Mouse (Mus musculus) limb, embryonic 13.5 days (tissue): ENCODE measurements at regions not wholly inside any gene's neighbourhood (a gene's known extent, or its start where the extent isn't known, plus 50 kb on each side); places are given as distances from the start of the nearest gene placed in this dataset.
"Not testable (repeated sequence)": the region's sequence is repeated elsewhere in the genome, so short reads cannot be mapped to it uniquely, and the experiment has no call there.

Experiments used
- ATAC-seq: fragments of 200-750 bp; cut with Nextera tagmentation; 2 replicates; pipeline ENCODE4 v1.8.0; 2017; ENCODE audit warnings: low read depth, moderate number of reproducible peaks, moderate TSS enrichment; ENCODE audit not compliant: low FRiP score
- H3K27ac ChIP-seq: fragments of 300-500 bp; sonication (generic); 2 replicates; pipeline ENCODE4 v1.5.1; 2015; ENCODE audit warnings: inconsistent platforms, mild to moderate bottlenecking, moderate library complexity
- H3K27me3 ChIP-seq: fragments of 300-500 bp; sonication (generic); 2 replicates; pipeline ENCODE4 v1.6.1; 2015; ENCODE audit warnings: mild to moderate bottlenecking, inconsistent platforms
- H3K36me3 ChIP-seq: fragments of 300-500 bp; sonication (generic); 2 replicates; pipeline ENCODE4 v1.6.1; 2015; ENCODE audit warnings: inconsistent platforms, mild to moderate bottlenecking, moderate library complexity
- H3K4me1 ChIP-seq: fragments of 300-500 bp; sonication (generic); 2 replicates; pipeline ENCODE4 v1.6.1; 2015; ENCODE audit warnings: inconsistent platforms
- H3K4me2 ChIP-seq: fragments of 300-500 bp; sonication (generic); replicated peaks from 2 replicates; pipeline ENCODE4 v1.6.1; 2015; ENCODE audit warnings: inconsistent platforms, mild to moderate bottlenecking, moderate library complexity
- H3K4me3 ChIP-seq: fragments of 300-500 bp; sonication (generic); 2 replicates; pipeline ENCODE4 v1.5.1; 2015; ENCODE audit warnings: moderate library complexity, mild to moderate bottlenecking, inconsistent platforms
- H3K9ac ChIP-seq: fragments of 300-500 bp; sonication (generic); 2 replicates; pipeline ENCODE4 v1.6.1; 2015; ENCODE audit warnings: mild to moderate bottlenecking, inconsistent platforms
- H3K9me3 ChIP-seq: fragments of 300-500 bp; sonication (generic); 2 replicates; pipeline ENCODE4 v1.6.1; 2016; ENCODE audit warnings: inconsistent platforms
- WGBS: fragments of 180-500 bp; shearing (Covaris S2); methylation state at CpG from one replicate; pipeline ENCODE4 v1.1.7; 2015; 5-methylcytosine and 5-hydroxymethylcytosine counted together

GRCm38 (mm10) chr5:117040878-117041277, 75.0 kb downstream of the Suds3 start:
- H3K9me3 ChIP-seq, result no peaks in the 10 kb centered on the region
- ATAC-seq, result no peak

DNA sequence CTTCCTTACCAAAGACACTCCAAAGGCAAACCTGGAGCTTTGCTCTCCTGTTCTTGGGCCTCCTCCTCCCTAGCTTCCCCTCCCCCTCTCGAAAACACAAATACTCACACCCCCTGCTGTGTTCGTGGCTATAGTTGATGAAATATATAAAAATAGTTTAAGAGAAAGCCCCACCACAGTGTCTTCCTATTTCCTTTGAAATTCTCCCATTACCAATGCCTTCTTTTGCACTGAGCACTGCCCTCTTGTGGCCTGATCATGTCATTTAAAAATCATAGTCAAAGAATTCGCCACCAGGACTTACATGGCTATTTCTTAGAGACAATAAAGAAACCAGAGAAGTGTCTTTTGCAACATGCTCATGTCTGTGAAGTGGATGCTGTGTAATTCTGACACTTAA, 78.7 kb downstream of the Suds3 start:
- H3K27me3 ChIP-seq, result no peaks in the 10 kb centered on the region
- H3K4me1 ChIP-seq, result no peaks in the 10 kb centered on the region
- no peak overlapping the region for H3K4me3 ChIP-seq
- no peak overlapping the region for H3K27ac ChIP-seq
- no peaks in the 10 kb centered on the region for H3K36me3 ChIP-seq
- 23% methylated on average over 3 of the region's 3 CpGs for WGBS
- ATAC-seq, result no peak
- H3K4me2 ChIP-seq, result no peak overlapping the region
- no peaks in the 10 kb centered on the region for H3K9me3 ChIP-seq
- no peak overlapping the region for H3K9ac ChIP-seq

More at GRCm38 (mm10) chr5:117040878-117041277, 75.0 kb downstream of the Suds3 start:
- Histone ChIP-seq H3K27ac (no peak overlapping the region), H3K4me2 (no peak overlapping the region), H3K4me3 (no peak overlapping the region), H3K9ac (no peak overlapping the region), H3K4me1 (no peaks in the 10 kb centered on the region), H3K27me3 (no peaks in the 10 kb centered on the region), H3K36me3 (no peaks in the 10 kb centered on the region)
- 71% methylated on average over 9 of the region's 9 CpGs for WGBS

GRCm38 (mm10) chr5:117032130-117032529, 83.8 kb downstream of the Suds3 start:
- Histone ChIP-seq H3K4me2 (no peak overlapping the region), H3K9me3 (peaks cover 6% of the 10 kb centered on the region; the same call in 1 of the 2 replicates), H3K4me1 (no peaks in the 10 kb centered on the region), H3K4me3 (no peak overlapping the region), H3K27ac (no peak overlapping the region), H3K9ac (no peak overlapping the region), H3K27me3 (no peaks in the 10 kb centered on the region), H3K36me3 (no peaks in the 10 kb centered on the region)
- whole genome bisulfite sequencing, result 76% methylated on average over 10 of the region's 10 CpGs
- no peak for ATAC-seq

GRCm38 (mm10) chr5:117025689-117026383, 90.1 kb downstream of the Suds3 start:
- Histone ChIP-seq H3K4me1 (no peaks in the 10 kb centered on the region), H3K4me3 (no peak overlapping the region), H3K4me2 (no peak overlapping the region), H3K27me3 (no peaks in the 10 kb centered on the region), H3K9ac (no peak overlapping the region), H3K36me3 (no peaks in the 10 kb centered on the region), H3K27ac (no peak overlapping the region), H3K9me3 (peaks cover 13% of the 10 kb centered on the region; the same call in 1 of the 2 replicates)
- 86% methylated on average over 13 of the region's 13 CpGs for WGBS
- ATAC-seq, result no peak

GRCm38 (mm10) chr5:117018419-117019150, 97.3 kb downstream of the Suds3 start:
- 79% methylated on average over 6 of the region's 6 CpGs for WGBS
- H3K4me3 ChIP-seq, result no peak overlapping the region
- no peaks in the 10 kb centered on the region for H3K4me1 ChIP-seq
- no peaks in the 10 kb centered on the region; the same call in 1 of the 2 replicates for H3K9me3 ChIP-seq
- no peaks in the 10 kb centered on the region for H3K27me3 ChIP-seq
- no peak overlapping the region for H3K4me2 ChIP-seq
- H3K27ac ChIP-seq, result no peak overlapping the region
- no peak overlapping the region for H3K9ac ChIP-seq
- no peak for ATAC-seq
- H3K36me3 ChIP-seq, result no peaks in the 10 kb centered on the region

DNA sequence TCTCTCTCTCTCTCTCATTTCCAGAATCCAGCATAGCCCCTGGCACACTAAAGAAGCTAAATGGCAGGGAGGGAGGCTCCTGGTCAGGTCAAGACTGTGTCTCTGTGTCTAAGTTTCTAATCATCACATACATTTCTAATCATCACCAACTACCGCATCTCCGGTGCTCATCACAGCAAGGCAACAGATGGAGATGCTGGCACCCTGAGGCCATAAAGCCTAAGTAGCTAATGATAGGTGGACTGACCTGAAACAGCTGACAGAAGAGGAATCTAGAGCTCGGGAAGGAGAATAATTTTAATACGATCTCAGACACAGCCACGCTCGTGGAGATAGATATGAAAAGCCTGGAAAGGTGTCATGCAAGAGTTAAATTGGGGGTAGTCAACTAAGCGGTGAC, 104.8 kb downstream of the Suds3 start:
- H3K4me2 ChIP-seq, result no peak overlapping the region
- no peaks in the 10 kb centered on the region for H3K27me3 ChIP-seq
- H3K4me3 ChIP-seq, result no peak overlapping the region
- no peak for ATAC-seq
- H3K9ac ChIP-seq, result no peak overlapping the region
- H3K9me3 ChIP-seq, result no peaks in the 10 kb centered on the region
- H3K27ac ChIP-seq, result no peak overlapping the region
- H3K36me3 ChIP-seq, result no peaks in the 10 kb centered on the region
- WGBS, result 87% methylated on average over 7 of the region's 7 CpGs
- no peaks in the 10 kb centered on the region for H3K4me1 ChIP-seq

GRCm38 (mm10) chr5:117000770-117001201, 115.1 kb downstream of the Suds3 start:
- Histone ChIP-seq H3K27ac (no peak overlapping the region), H3K36me3 (no peaks in the 10 kb centered on the region), H3K9ac (no peak overlapping the region), H3K4me3 (no peak overlapping the region), H3K27me3 (no peaks in the 10 kb centered on the region), H3K9me3 (no peaks in the 10 kb centered on the region), H3K4me2 (no peak overlapping the region), H3K4me1 (no peaks in the 10 kb centered on the region)
- 80% methylated on average over 20 of the region's 20 CpGs for WGBS
- no peak for ATAC-seq

- no peaks in the 10 kb centered on the region for H3K27me3 ChIP-seq
- H3K9ac ChIP-seq, result no peak overlapping the region
- H3K36me3 ChIP-seq, result no peaks in the 10 kb centered on the region
- H3K27ac ChIP-seq, result no peak overlapping the region
- H3K4me2 ChIP-seq, result no peak overlapping the region
- 63% methylated on average over 5 of the region's 5 CpGs for WGBS
- H3K4me3 ChIP-seq, result no peak overlapping the region
- peaks cover 5% of the 10 kb centered on the region; the same call in 1 of the 2 replicates for H3K9me3 ChIP-seq
- no peak for ATAC-seq
- H3K4me1 ChIP-seq, result no peaks in the 10 kb centered on the region
Measured at GRCm38 (mm10) chr5:116994508-116994907, 121.4 kb downstream of the Suds3 start.

- Histone ChIP-seq H3K9me3 (peaks cover 5% of the 10 kb centered on the region; the same call in 1 of the 2 replicates), H3K27me3 (no peaks in the 10 kb centered on the region), H3K4me1 (no peaks in the 10 kb centered on the region), H3K36me3 (no peaks in the 10 kb centered on the region), H3K27ac (no peak overlapping the region), H3K4me3 (no peak overlapping the region), H3K4me2 (no peak overlapping the region), H3K9ac (no peak overlapping the region)
- 96% methylated on average over 1 of the region's 1 CpGs for WGBS
- ATAC-seq, result no peak
Measured at GRCm38 (mm10) chr5:116993674-116994073, 122.2 kb downstream of the Suds3 start.

- ATAC-seq, result no peak
- H3K4me2 ChIP-seq, result no peak overlapping the region
- H3K9ac ChIP-seq, result no peak overlapping the region
Measured at GRCm38 (mm10) chr5:116991461-116991860, 124.5 kb downstream of the Suds3 start.

DNA sequence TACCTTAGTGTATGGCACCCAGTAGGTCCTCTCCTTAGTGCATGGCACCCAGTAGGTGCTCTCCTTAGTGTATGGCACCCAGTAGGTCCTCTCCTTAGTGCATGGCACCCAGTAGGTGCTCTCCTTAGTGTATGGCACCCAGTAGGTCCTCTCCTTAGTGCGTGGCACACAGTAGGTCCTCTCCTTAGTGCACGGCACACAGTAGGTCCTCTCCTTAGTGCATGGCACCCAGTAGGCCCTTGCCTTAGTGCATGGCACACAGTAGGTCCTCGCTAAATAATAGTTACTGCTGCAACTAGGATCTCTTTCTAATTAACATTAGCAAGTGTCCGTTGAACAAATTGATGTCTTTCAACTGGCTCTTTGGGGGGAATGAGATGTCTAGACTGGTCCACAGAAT, 144.4 kb downstream of the Suds3 start:
- H3K4me2 ChIP-seq, H3K4me1 ChIP-seq, ATAC-seq, H3K36me3 ChIP-seq, H3K27me3 ChIP-seq, H3K9me3 ChIP-seq, H3K27ac ChIP-seq, H3K9ac ChIP-seq, H3K4me3 ChIP-seq: not testable (repeated sequence)
- 89% methylated on average over 4 of the region's 4 CpGs for WGBS

More at GRCm38 (mm10) chr5:116991461-116991860, 124.5 kb downstream of the Suds3 start:
- no peaks in the 10 kb centered on the region for H3K4me1 ChIP-seq
- H3K27me3 ChIP-seq, result no peaks in the 10 kb centered on the region
- H3K4me3 ChIP-seq, result no peak overlapping the region
- WGBS, result 95% methylated on average over 6 of the region's 6 CpGs
- H3K27ac ChIP-seq, result no peak overlapping the region
- H3K9me3 ChIP-seq, result peaks cover 5% of the 10 kb centered on the region; the same call in 1 of the 2 replicates
- H3K36me3 ChIP-seq, result no peaks in the 10 kb centered on the region

DNA sequence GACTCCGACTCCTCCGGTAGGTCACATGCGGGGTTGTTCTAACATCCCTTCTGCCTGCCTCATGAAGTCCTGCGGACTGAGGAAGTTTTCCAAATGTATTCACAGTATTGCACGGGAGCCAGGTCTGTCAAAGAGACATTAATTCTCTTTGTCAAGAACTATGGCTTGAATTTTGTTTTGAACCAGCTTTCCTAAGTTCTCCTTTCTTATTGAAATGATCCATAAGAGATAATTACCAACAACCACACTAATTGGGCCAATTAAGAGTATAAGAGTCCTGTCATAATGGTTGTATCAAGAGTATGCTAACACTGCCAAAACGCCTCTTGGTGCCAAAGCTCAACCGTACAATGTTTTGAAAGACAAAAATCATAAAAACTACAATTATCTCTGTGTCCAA, 151.7 kb downstream of the Suds3 start:
- H3K36me3 ChIP-seq, result no peaks in the 10 kb centered on the region
- no peak overlapping the region for H3K4me3 ChIP-seq
- WGBS, result 86% methylated on average over 7 of the region's 7 CpGs
- no peak overlapping the region for H3K27ac ChIP-seq
- no peaks in the 10 kb centered on the region for H3K27me3 ChIP-seq
- no peak overlapping the region for H3K4me2 ChIP-seq
- H3K4me1 ChIP-seq, result no peaks in the 10 kb centered on the region
- no peak overlapping the region for H3K9ac ChIP-seq
- no peak for ATAC-seq
- peaks cover 3% of the 10 kb centered on the region; the same call in 1 of the 2 replicates for H3K9me3 ChIP-seq
